Mouse (Mus musculus) thymus, adult 2 months (tissue): Measurements from ENCODE around the gene Prepl.

Source experiments
- CTCF ChIP-seq: fragments of 200-500 bp; IDR thresholded peaks from 2 replicates; pipeline ENCODE4 v1.5.1; 2012; ENCODE audit warnings: mild to moderate bottlenecking, control low read depth, low read length, moderate library complexity, borderline replicate concordance; ENCODE audit not compliant: control insufficient read depth, poor library complexity, insufficient read depth; ENCODE audit errors: extremely low read depth
- POLR2A ChIP-seq: fragments of 200-500 bp; IDR thresholded peaks from 2 replicates; pipeline ENCODE4 v1.6.1; 2012; ENCODE audit warnings: mild to moderate bottlenecking, low read length, control low read depth, moderate library complexity; ENCODE audit not compliant: control insufficient read depth, poor library complexity, insufficient read depth; ENCODE audit errors: extremely low read depth

GRCm38 (mm10) chr17:85098677-85099323, 8.8 kb upstream of the Prepl start:
- TF ChIP-seq CTCF (no peak), POLR2A (no peak)
